Mouse (Mus musculus) erythroblast, embryonic 14.5 days (primary cell): Measurements from ENCODE around the gene Dock7.

Source experiments
- GATA1 ChIP-seq: IDR thresholded peaks from 2 replicates; pipeline ENCODE4 v1.6.1; 2012; ENCODE audit warnings: low read length, inconsistent platforms, mixed read lengths
- TAL1 ChIP-seq: IDR thresholded peaks from 3 replicates; pipeline ENCODE4 v1.6.1; 2012; ENCODE audit warnings: low read length, inconsistent platforms, mixed read lengths

DNA sequence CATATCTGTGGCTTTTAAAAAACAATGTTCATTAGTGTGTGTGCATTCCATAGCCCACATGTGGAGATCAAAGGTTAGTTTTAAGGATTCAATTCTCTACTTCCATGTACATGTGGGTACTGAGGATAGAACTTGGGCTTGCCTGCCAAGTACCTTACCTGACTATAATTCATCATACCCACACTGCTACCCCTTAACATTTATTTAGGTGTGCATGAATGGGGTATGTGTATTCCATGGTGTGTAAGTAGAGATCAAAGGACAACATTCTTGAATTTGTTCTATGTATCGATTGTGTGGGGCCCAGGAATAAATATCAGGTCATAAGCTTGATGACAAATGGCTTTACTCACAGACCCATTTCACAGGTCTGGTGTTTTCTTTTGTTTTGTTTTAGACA lies 20.5 kb upstream of the Dock7 start:
- TF ChIP-seq GATA1 = no peak
- no peak for TF ChIP-seq TAL1
